Mouse (Mus musculus) MEL (cell line): ENCODE results near the gene Tcl1b4. TPM values are rescaled to one million over a fixed set of nuclear protein-coding genes. Genes with fewer than 3 reads are reported as not detected.

Source experiments
- DNase-seq: peaks from one replicate; pipeline ENCODE4 v3.0.0; 2011; ENCODE audit warnings: low read depth, low spot score
- H3K27ac ChIP-seq: 2 replicates; pipeline ENCODE4 v1.5.1; 2012; ENCODE audit warnings: low read depth, mild to moderate bottlenecking, control low read depth, low read length, moderate library complexity; ENCODE audit not compliant: control insufficient read depth
- H3K27me3 ChIP-seq, 2 experiments: fragments of 150-350 bp in 1 of 2; sonication (generic) in 1 of 2; 2 replicates each; pipeline ENCODE4 v1.6.1; 2012; ENCODE audit warnings: low read length in 2 of 2, mild to moderate bottlenecking in 2 of 2, improper control_type of control experiment in 1 of 2, moderate library complexity in 1 of 2; ENCODE audit not compliant: insufficient read depth in 2 of 2, control insufficient read depth in 1 of 2
- H3K36me3 ChIP-seq, 2 experiments: 2 replicates each; pipeline ENCODE4 v1.6.1; 2012 to 2014; ENCODE audit warnings: low read length in 2 of 2, improper control_type of control experiment in 1 of 2, inconsistent platforms in 1 of 2, mild to moderate bottlenecking in 1 of 2; ENCODE audit not compliant: insufficient read depth in 2 of 2, control insufficient read depth in 1 of 2
- H3K4me1 ChIP-seq, 2 experiments: fragments of 150-350 bp in 1 of 2; sonication (generic) in 1 of 2; 2 replicates each; pipeline ENCODE4 v1.6.1; 2012; ENCODE audit warnings: low read length in 2 of 2, improper control_type of control experiment in 1 of 2, mild to moderate bottlenecking in 1 of 2; ENCODE audit not compliant: insufficient read depth in 2 of 2, control insufficient read depth in 1 of 2
- H3K4me3 ChIP-seq, 2 experiments: fragments of 150-350 bp in 1 of 2; sonication (generic) in 1 of 2; 2 replicates each; pipeline ENCODE4 v1.5.1; 2012; ENCODE audit warnings: low read depth in 2 of 2, low read length in 2 of 2, mild to moderate bottlenecking in 2 of 2, moderate library complexity in 2 of 2, control low read depth in 1 of 2, improper control_type of control experiment in 1 of 2; ENCODE audit not compliant: control insufficient read depth in 1 of 2, insufficient read depth in 1 of 2
- H3K79me2 ChIP-seq: 2 replicates; pipeline ENCODE4 v1.6.1; 2012; ENCODE audit warnings: mild to moderate bottlenecking, low read length, moderate library complexity; ENCODE audit not compliant: control insufficient read depth, poor library complexity, insufficient read depth
- H3K9ac ChIP-seq: 2 replicates; pipeline ENCODE4 v1.6.1; 2012; ENCODE audit warnings: low read depth, mild to moderate bottlenecking, control low read depth, low read length, moderate library complexity; ENCODE audit not compliant: control insufficient read depth, poor library complexity, severe bottlenecking
- H3K9me3 ChIP-seq: fragments of 150-350 bp; sonication (generic); replicated peaks from 2 replicates; pipeline ENCODE4 v1.6.1; 2012; ENCODE audit warnings: mild to moderate bottlenecking, low read length, improper control_type of control experiment, moderate library complexity; ENCODE audit not compliant: insufficient read depth
- BHLHE40 ChIP-seq: IDR thresholded peaks from 2 replicates; pipeline ENCODE4 v1.6.1; 2012; ENCODE audit warnings: low read depth, mild to moderate bottlenecking, inconsistent platforms, low read length, improper control_type of control experiment, borderline replicate concordance
- CHD1 ChIP-seq: IDR thresholded peaks from 2 replicates; pipeline ENCODE4 v1.6.1; 2012; ENCODE audit warnings: low read depth, mild to moderate bottlenecking, inconsistent platforms, low read length, improper control_type of control experiment
- CTCF ChIP-seq, 3 experiments: IDR thresholded peaks in 2 of 3; conservative IDR thresholded peaks in 1 of 3; 2 replicates each; pipeline ENCODE4 v1.5.1; 2011 to 2012; ENCODE audit warnings: low read length in 3 of 3, low read depth in 2 of 3, mild to moderate bottlenecking in 2 of 3, improper control_type of control experiment in 1 of 3, inconsistent platforms in 1 of 3, mixed read lengths in 1 of 3, moderate library complexity in 1 of 3; ENCODE audit not compliant: control insufficient read depth in 1 of 3, insufficient read depth in 1 of 3, poor library complexity in 1 of 3, severe bottlenecking in 1 of 3
- E2F4 ChIP-seq: IDR thresholded peaks from 2 replicates; pipeline ENCODE4 v1.6.1; 2011; ENCODE audit warnings: low read depth, low read length, improper control_type of control experiment, borderline replicate concordance
- ELF1 ChIP-seq: IDR thresholded peaks from 2 replicates; pipeline ENCODE4 v1.6.1; 2014; ENCODE audit warnings: low read depth, mild to moderate bottlenecking, inconsistent platforms, low read length, improper control_type of control experiment, moderate library complexity
- EP300 ChIP-seq, 2 experiments: IDR thresholded peaks; 2 replicates each; pipeline ENCODE4 v1.6.1; 2011; ENCODE audit warnings: improper control_type of control experiment in 2 of 2, low read length in 2 of 2, low read depth in 1 of 2, mild to moderate bottlenecking in 1 of 2
- GATA1 ChIP-seq: IDR thresholded peaks from 2 replicates; pipeline ENCODE4 v1.6.1; 2011; ENCODE audit warnings: low read depth, low read length, improper control_type of control experiment
- HCFC1 ChIP-seq: IDR thresholded peaks from 2 replicates; pipeline ENCODE4 v1.6.1; 2012; ENCODE audit warnings: low read depth, mild to moderate bottlenecking, inconsistent platforms, low read length, improper control_type of control experiment, moderate library complexity
- JUND ChIP-seq: IDR thresholded peaks from 2 replicates; pipeline ENCODE4 v1.6.1; 2011; ENCODE audit warnings: low read depth, mild to moderate bottlenecking, improper control_type of control experiment, low read length
- KAT2A ChIP-seq: conservative IDR thresholded peaks from 2 replicates; pipeline ENCODE4 v1.6.1; 2012; ENCODE audit warnings: low read depth, low read length, improper control_type of control experiment, inconsistent platforms
- MAFK ChIP-seq: IDR thresholded peaks from 2 replicates; pipeline ENCODE4 v1.6.1; 2011; ENCODE audit warnings: low read depth, mild to moderate bottlenecking, low read length, improper control_type of control experiment, borderline replicate concordance
- MEF2A ChIP-seq: IDR thresholded peaks from 2 replicates; pipeline ENCODE4 v1.6.1; 2014; ENCODE audit warnings: low read depth, mild to moderate bottlenecking, inconsistent platforms, low read length, improper control_type of control experiment; ENCODE audit not compliant: poor library complexity, insufficient replicate concordance, severe bottlenecking; ENCODE audit errors: extremely low read depth
- MYC ChIP-seq: IDR thresholded peaks from 2 replicates; pipeline ENCODE4 v1.6.1; 2011; ENCODE audit warnings: low read depth, mild to moderate bottlenecking, low read length, improper control_type of control experiment, moderate library complexity
- NELFE ChIP-seq: IDR thresholded peaks from 2 replicates; pipeline ENCODE4 v1.6.1; 2011; ENCODE audit warnings: low read depth, low read length, improper control_type of control experiment
- NRF1 ChIP-seq: IDR thresholded peaks from 2 replicates; pipeline ENCODE4 v1.6.1; 2014; ENCODE audit warnings: low read depth, mild to moderate bottlenecking, inconsistent platforms, low read length, improper control_type of control experiment, moderate library complexity; ENCODE audit not compliant: poor library complexity, insufficient read depth, severe bottlenecking
- POLR2A ChIP-seq, 2 experiments: IDR thresholded peaks; 2 replicates each; pipeline ENCODE4 v1.6.1; 2011 to 2012; ENCODE audit warnings: low read length in 2 of 2, mild to moderate bottlenecking in 2 of 2, control low read depth in 1 of 2, improper control_type of control experiment in 1 of 2, low read depth in 1 of 2, moderate library complexity in 1 of 2; ENCODE audit not compliant: control insufficient read depth in 1 of 2, insufficient read depth in 1 of 2, poor library complexity in 1 of 2
- POLR2AphosphoS2 ChIP-seq: IDR thresholded peaks from 2 replicates; pipeline ENCODE4 v1.6.1; 2011; ENCODE audit warnings: low read length, improper control_type of control experiment
- POLR2AphosphoS5 ChIP-seq: IDR thresholded peaks from 2 replicates; pipeline ENCODE4 v1.6.1; 2012; ENCODE audit warnings: low read depth, borderline replicate concordance, mild to moderate bottlenecking, inconsistent platforms, low read length, moderate library complexity, mixed read lengths
- RCOR1 ChIP-seq: IDR thresholded peaks from 2 replicates; pipeline ENCODE4 v1.6.1; 2012; ENCODE audit warnings: low read depth, mild to moderate bottlenecking, inconsistent platforms, low read length, improper control_type of control experiment
- SIN3A ChIP-seq: IDR thresholded peaks from 2 replicates; pipeline ENCODE4 v1.6.1; 2012; ENCODE audit warnings: low read length, improper control_type of control experiment, inconsistent platforms
- SMC3 ChIP-seq: IDR thresholded peaks from 2 replicates; pipeline ENCODE4 v1.6.1; 2011; ENCODE audit warnings: low read depth, low read length, improper control_type of control experiment
- TAL1 ChIP-seq: IDR thresholded peaks from 2 replicates; pipeline ENCODE4 v1.6.1; 2012; ENCODE audit warnings: mild to moderate bottlenecking, inconsistent platforms, low read length, moderate library complexity, mixed read lengths
- TBP ChIP-seq: IDR thresholded peaks from 2 replicates; pipeline ENCODE4 v1.8.0; 2011; ENCODE audit warnings: low read depth, low read length, improper control_type of control experiment
- TCF12 ChIP-seq: IDR thresholded peaks from 2 replicates; pipeline ENCODE4 v1.6.1; 2014; ENCODE audit warnings: low read depth, mild to moderate bottlenecking, inconsistent platforms, low read length, improper control_type of control experiment, moderate library complexity
- USF1 ChIP-seq: IDR thresholded peaks from 2 replicates; pipeline ENCODE4 v1.6.1; 2014; ENCODE audit warnings: low read depth, mild to moderate bottlenecking, inconsistent platforms, low read length, improper control_type of control experiment, moderate library complexity
- ZMIZ1 ChIP-seq: IDR thresholded peaks from 2 replicates; pipeline ENCODE4 v1.6.1; 2012; ENCODE audit warnings: low read depth, mild to moderate bottlenecking, inconsistent platforms, low read length, improper control_type of control experiment, moderate library complexity
- polyA plus RNA-seq, 2 experiments: library from polyadenylated mRNA; stranded (reverse) in 1 of 2; unstranded in 1 of 2; fragments of >175 nt in 1 of 2; fragments of >200 nt in 1 of 2; gene quantifications; 2 replicates each; pipeline versions ENCODE4 v1.2.1 to v1.2.4; 2012; ENCODE audit warnings: low replicate concordance in 2 of 2, low read depth in 1 of 2; ENCODE audit not compliant: insufficient read length in 2 of 2, insufficient read depth in 1 of 2, missing spikeins in 1 of 2
- total RNA-seq: library from RNA; depleted of rRNA; stranded (reverse); fragments of 300-350 nt; gene quantifications from 2 replicates; pipeline ENCODE4 v1.2.3, GENCODE M21; 2012

Gene Tcl1b4
- total and polyA plus RNA-seq, 3 experiments: not detected

GRCm38 (mm10) chr12:105239060-105239459 is 37.3 kb downstream of the Tcl1b4 start:
- H3K79me2 ChIP-seq: no peaks in the 10 kb centered on the region
- H3K4me1 ChIP-seq: no peaks in the 10 kb centered on the region
- H3K9me3 ChIP-seq: no peaks in the 10 kb centered on the region
- no peak overlapping the region for H3K27ac ChIP-seq
- no peak overlapping the region for H3K9ac ChIP-seq
- H3K4me3 ChIP-seq: no peak overlapping the region
- no peaks in the 10 kb centered on the region for H3K27me3 ChIP-seq
- H3K36me3 ChIP-seq: no peaks in the 10 kb centered on the region
- no peak for DNase-seq
- no peak for TF ChIP-seq JUND
- no peak for TF ChIP-seq HCFC1
- TF ChIP-seq KAT2A: no peak
- no peak for TF ChIP-seq POLR2A (IDR thresholded peaks at IDR 0.05; ENCODE audit: control insufficient read depth in 1 of 2, insufficient read depth in 1 of 2, low read depth in 1 of 2, low read length in 2 of 2, poor library complexity in 1 of 2)
- no peak for TF ChIP-seq E2F4
- no peak for TF ChIP-seq EP300 (IDR thresholded peaks at IDR 0.05; ENCODE audit: low read depth in 1 of 2, low read length in 2 of 2)
- no peak for TF ChIP-seq RCOR1
- no peak for TF ChIP-seq ELF1
- TF ChIP-seq SIN3A: no peak
- TF ChIP-seq MYC: no peak
- TF ChIP-seq MAFK: no peak
- no peak for TF ChIP-seq BHLHE40
- no peak for TF ChIP-seq USF1
- TF ChIP-seq, all 39 proteins: peak for 0

GRCm38 (mm10) chr12:105248763-105249233 is 47.0 kb downstream of the Tcl1b4 start:
- no peaks in the 10 kb centered on the region for H3K9me3 ChIP-seq
- no peaks in the 10 kb centered on the region for H3K36me3 ChIP-seq
- TF ChIP-seq MEF2A: no peak
- no peaks in the 10 kb centered on the region for H3K4me1 ChIP-seq
- no peak overlapping the region for H3K9ac ChIP-seq
- H3K27me3 ChIP-seq: no peaks in the 10 kb centered on the region
- no peak for DNase-seq
- H3K27ac ChIP-seq: no peak overlapping the region
- no peak overlapping the region for H3K4me3 ChIP-seq
- no peaks in the 10 kb centered on the region for H3K79me2 ChIP-seq

GRCm38 (mm10) chr12:105253796-105254195 is 52.0 kb downstream of the Tcl1b4 start:
- no peak overlapping the region for H3K27ac ChIP-seq
- no peaks in the 10 kb centered on the region for H3K36me3 ChIP-seq
- H3K79me2 ChIP-seq: no peaks in the 10 kb centered on the region
- H3K9ac ChIP-seq: no peak overlapping the region
- no peaks in the 10 kb centered on the region for H3K9me3 ChIP-seq
- H3K4me3 ChIP-seq: no peak overlapping the region
- no peaks in the 10 kb centered on the region for H3K4me1 ChIP-seq
- no peak for DNase-seq
- no peaks in the 10 kb centered on the region for H3K27me3 ChIP-seq
- TF ChIP-seq TCF12 (no peak), SMC3 (no peak), KAT2A (no peak), MAFK (no peak), GATA1 (no peak), ZMIZ1 (no peak), TBP (no peak), USF1 (no peak), CHD1 (no peak), MEF2A (no peak), JUND (no peak), NRF1 (no peak), TAL1 (no peak), POLR2AphosphoS2 (no peak), ELF1 (no peak), POLR2AphosphoS5 (no peak; the same call in 1 of the 2 replicates), CTCF (IDR thresholded peaks at IDR 0.05 in 2 of 3, conservative IDR thresholded peaks at IDR 0.05 in 1 of 3; ENCODE audit: control insufficient read depth in 1 of 3, insufficient read depth in 1 of 3, low read depth in 2 of 3, low read length in 3 of 3, poor library complexity in 1 of 3, severe bottlenecking in 1 of 3) (no peak), SIN3A (no peak), NELFE (no peak)
